Mouse (Mus musculus): ENCODE results near the gene Zpr1. TPM values are rescaled to one million over a fixed set of nuclear protein-coding genes. Genes with fewer than 3 reads are reported as not detected.

Gene Zpr1
- polyA plus RNA-seq, 1 experiment from 2014 or later, result 32.8 TPM

- Histone ChIP-seq H3K27me3 (peaks cover 11% of the 10 kb centered on the region), H3K4me3 (no peak overlapping the region; the same call in 1 of the 2 replicates), H3K36me3 (no peaks in the 10 kb centered on the region), H3K4me2 (peak overlapping the region; percentile 77), H3K4me1 (replicated peaks) (peaks cover 12% of the 10 kb centered on the region), H3K9ac (no peak overlapping the region), H3K9me3 (replicated peaks) (no peaks in the 10 kb centered on the region), H3K27ac (no peak overlapping the region; the same call in 1 of the 2 replicates)
- ATAC-seq (replicated peaks; ENCODE audit: insufficient number of reproducible peaks, insufficient read depth, low FRiP score, low read depth), result no peak
- WGBS, result 23% methylated on average over 24 of the region's 24 CpGs
These were observed 57.1 kb downstream of the Zpr1 start for GRCm38 (mm10) chr9:46329801-46330585.

- no peak overlapping the region for H3K27ac ChIP-seq
- no peaks in the 10 kb centered on the region for H3K9me3 ChIP-seq (replicated peaks)
- WGBS, result 47% methylated on average over 6 of the region's 6 CpGs
These were observed 57.7 kb downstream of the Zpr1 start for GRCm38 (mm10) chr9:46330586-46330895.

GRCm38 (mm10) chr9:46331301-46331700 lies 58.4 kb downstream of the Zpr1 start:
- Histone ChIP-seq H3K4me3 (no peak overlapping the region), H3K4me1 (replicated peaks) (peaks cover 12% of the 10 kb centered on the region), H3K4me2 (no peak overlapping the region), H3K9ac (no peak overlapping the region), H3K36me3 (no peaks in the 10 kb centered on the region), H3K27me3 (peaks cover 13% of the 10 kb centered on the region), H3K27ac (no peak overlapping the region), H3K9me3 (replicated peaks) (no peaks in the 10 kb centered on the region)
- ATAC-seq (replicated peaks; ENCODE audit: insufficient number of reproducible peaks, insufficient read depth, low FRiP score, low read depth), result no peak
- 87% methylated on average over 1 of the region's 1 CpGs for WGBS

More at GRCm38 (mm10) chr9:46330586-46330895, 57.7 kb downstream of the Zpr1 start:
- no peak for ATAC-seq (replicated peaks; ENCODE audit: insufficient number of reproducible peaks, insufficient read depth, low FRiP score, low read depth)
- Histone ChIP-seq H3K36me3 (no peaks in the 10 kb centered on the region), H3K4me2 (no peak overlapping the region), H3K27me3 (peaks cover 14% of the 10 kb centered on the region), H3K4me3 (no peak overlapping the region), H3K9ac (no peak overlapping the region), H3K4me1 (replicated peaks) (peaks cover 12% of the 10 kb centered on the region)

Other genes starting within 250 kb of the Zpr1 start
- gene Apoa1, start 44.5 kb upstream of the Zpr1 start, polyA plus RNA-seq (2015; fragmentation: Nextera tagmentation; extraction: Ambion mirVana), result 3.9 and 29.5 TPM in 2 replicates
- gene Apoc3, start 37.4 kb upstream of the Zpr1 start, polyA plus RNA-seq (2015; fragmentation: Nextera tagmentation; extraction: Ambion mirVana), result 0.36 TPM in 1 of 2 replicates, not detected in the other
- gene Apoa4, start 32.4 kb upstream of the Zpr1 start, polyA plus RNA-seq (2015; fragmentation: Nextera tagmentation; extraction: Ambion mirVana), result 0.13 TPM in 1 of 2 replicates, not detected in the other
- gene Apoa5, start 4.4 kb upstream of the Zpr1 start, polyA plus RNA-seq (2015; fragmentation: Nextera tagmentation; extraction: Ambion mirVana), result not detected in 2 replicates
- gene Bud13, start 9.9 kb downstream of the Zpr1 start, polyA plus RNA-seq (2015; fragmentation: Nextera tagmentation; extraction: Ambion mirVana), result 11.5 and 14.6 TPM in 2 replicates
- not detected in 2 replicates for gene 4931429L15Rik, start 46.9 kb downstream of the Zpr1 start, polyA plus RNA-seq (2015; fragmentation: Nextera tagmentation; extraction: Ambion mirVana)

Measured in heart, embryonic 15.5 days (tissue).